Mouse (Mus musculus) bone marrow macrophage, adult 2 months (primary cell): ENCODE results near the gene Hoxb3.

Experiments
- CTCF ChIP-seq: IDR thresholded peaks from 2 replicates; pipeline ENCODE4 v1.5.1; 2012; ENCODE audit warnings: low read depth, mild to moderate bottlenecking, low read length, moderate library complexity
- POLR2A ChIP-seq: IDR thresholded peaks from 2 replicates; pipeline ENCODE4 v1.6.1; 2012; ENCODE audit warnings: mild to moderate bottlenecking, low read depth, low read length, borderline replicate concordance

- TF ChIP-seq CTCF = no peak
- no peak for TF ChIP-seq POLR2A
These were observed 38.1 kb upstream of the Hoxb3 start for GRCm38 (mm10) chr11:96284774-96285734.
